Mouse (Mus musculus) lung, embryonic 14.5 days (tissue): ENCODE data around the gene Abca6. TPM values are rescaled to one million over a fixed set of nuclear protein-coding genes. Genes with fewer than 3 reads are reported as not detected.
A peak's percentile ranks its signal among the peaks of the same experiment; 100 is the strongest.

ENCODE experiments used
- ATAC-seq: fragments of 200-750 bp; cut with Nextera tagmentation; 2 replicates; pipeline ENCODE4 v1.8.0; 2017; ENCODE audit warnings: mild to moderate bottlenecking, moderate TSS enrichment, moderate library complexity; ENCODE audit not compliant: insufficient read depth
- DNase-seq: peaks from one replicate; pipeline ENCODE4 v3.0.0-alpha.2; 2015
- H3K27ac ChIP-seq: fragments of 300-500 bp; sonication (generic); 2 replicates; pipeline ENCODE4 v1.5.1; 2014; ENCODE audit warnings: low read depth, mild to moderate bottlenecking, moderate library complexity
- H3K27me3 ChIP-seq: fragments of 300-500 bp; sonication (generic); 2 replicates; pipeline ENCODE4 v1.6.1; 2014; ENCODE audit warnings: low read length, control low read depth; ENCODE audit not compliant: insufficient read depth
- H3K36me3 ChIP-seq: fragments of 300-500 bp; sonication (generic); 2 replicates; pipeline ENCODE4 v1.6.1; 2014; ENCODE audit warnings: control low read depth; ENCODE audit not compliant: insufficient read depth
- H3K4me1 ChIP-seq: fragments of 300-500 bp; sonication (generic); 2 replicates; pipeline ENCODE4 v1.6.1; 2014; ENCODE audit warnings: antibody characterized with exemption, control low read depth; ENCODE audit not compliant: insufficient read depth
- H3K4me2 ChIP-seq: fragments of 300-500 bp; sonication (generic); 2 replicates; pipeline ENCODE4 v1.6.1; 2014; ENCODE audit warnings: mild to moderate bottlenecking
- H3K4me3 ChIP-seq: fragments of 300-500 bp; sonication (generic); 2 replicates; pipeline ENCODE4 v1.5.1; 2014; ENCODE audit warnings: low read depth, low read length
- H3K9ac ChIP-seq: fragments of 300-500 bp; sonication (generic); 2 replicates; pipeline ENCODE4 v1.6.1; 2014
- H3K9me3 ChIP-seq: fragments of 300-500 bp; sonication (generic); 2 replicates; pipeline ENCODE4 v1.6.1; 2016; ENCODE audit warnings: low read depth, low read length, control low read depth
- CTCF ChIP-seq: IDR thresholded peaks from 2 replicates; pipeline ENCODE4 v1.5.1; 2016; ENCODE audit warnings: antibody characterized with exemption, low read depth
- WGBS: fragments of 180-500 bp; shearing (Covaris S2); extraction: QIAGEN DNeasy Blood & Tissue Kit; methylation state at CpG from one replicate; pipeline ENCODE4 v1.1.7; 2014; 5-methylcytosine and 5-hydroxymethylcytosine counted together
- polyA plus RNA-seq: library from polyadenylated mRNA; unstranded; fragments of >200 nt; fragmentation: Nextera tagmentation; extraction: Ambion mirVana; gene quantifications from 2 replicates; pipeline ENCODE4 v1.2.1, GENCODE M21; 2014

The Abca6 gene
- polyA plus RNA-seq, 1 experiment from 2014 or later = 2.2 TPM

GRCm38 (mm10) chr11:110284185-110284787 lies 32.7 kb upstream of the Abca6 start:
- no peak for ATAC-seq
- Histone ChIP-seq H3K4me3 (no peak overlapping the region), H3K9ac (no peak overlapping the region), H3K27ac (no peak overlapping the region), H3K9me3 (no peaks in the 10 kb centered on the region), H3K4me2 (no peak overlapping the region), H3K36me3 (no peaks in the 10 kb centered on the region), H3K27me3 (no peaks in the 10 kb centered on the region), H3K4me1 (no peaks in the 10 kb centered on the region)
- DNase-seq = no peak
- WGBS = 66% methylated on average over 9 of the region's 9 CpGs
- TF ChIP-seq CTCF = no peak

- ATAC-seq = 0 out of 2 replicates have a peak, but pooled peaks have one; percentile 52
- peak; percentile 45 for DNase-seq
- Histone ChIP-seq H3K9ac (no peak overlapping the region), H3K9me3 (no peaks in the 10 kb centered on the region), H3K4me3 (no peak overlapping the region), H3K36me3 (no peaks in the 10 kb centered on the region), H3K4me2 (peak overlapping the region; percentile 13; the same call in 1 of the 2 replicates), H3K27ac (no peak overlapping the region), H3K4me1 (no peaks in the 10 kb centered on the region), H3K27me3 (no peaks in the 10 kb centered on the region)
- no peak for TF ChIP-seq CTCF
- WGBS = 56% methylated on average over 3 of the region's 3 CpGs
These were observed 23.2 kb upstream of the Abca6 start for GRCm38 (mm10) chr11:110274794-110275193.

- Histone ChIP-seq H3K27me3 (no peaks in the 10 kb centered on the region), H3K36me3 (no peaks in the 10 kb centered on the region), H3K9me3 (no peaks in the 10 kb centered on the region), H3K4me1 (no peaks in the 10 kb centered on the region), H3K27ac (no peak overlapping the region), H3K4me3 (no peak overlapping the region), H3K4me2 (no peak overlapping the region), H3K9ac (no peak overlapping the region)
- TF ChIP-seq CTCF = peak; percentile 88
- DNase-seq = peak; percentile 94
- WGBS = 3% methylated on average over 5 of the region's 5 CpGs
- ATAC-seq = peak; percentile 70
These were observed 20.2 kb upstream of the Abca6 start for GRCm38 (mm10) chr11:110271745-110272144.

GRCm38 (mm10) chr11:110268244-110268844 lies 16.8 kb upstream of the Abca6 start:
- peak; percentile 96 for DNase-seq
- H3K9ac ChIP-seq = 0 out of 2 replicates have a peak overlapping the region, but pooled peaks have one; percentile 14
- H3K9me3 ChIP-seq = no peaks in the 10 kb centered on the region
- no peak overlapping the region for H3K4me3 ChIP-seq
- TF ChIP-seq CTCF = peak; percentile 99
- H3K36me3 ChIP-seq = no peaks in the 10 kb centered on the region
- no peaks in the 10 kb centered on the region for H3K4me1 ChIP-seq
- ATAC-seq = peak; percentile 69
- H3K4me2 ChIP-seq = no peak overlapping the region
- H3K27me3 ChIP-seq = no peaks in the 10 kb centered on the region
- WGBS = 38% methylated on average over 8 of the region's 8 CpGs
- no peak overlapping the region for H3K27ac ChIP-seq

- no peak for TF ChIP-seq CTCF
These were observed 15.7 kb upstream of the Abca6 start for GRCm38 (mm10) chr11:110267232-110267631.

GRCm38 (mm10) chr11:110266757-110267156 lies 15.2 kb upstream of the Abca6 start:
- ATAC-seq (no peak), DNase-seq (peak; percentile 24)
- H3K9me3 ChIP-seq = no peaks in the 10 kb centered on the region
- H3K27ac ChIP-seq = no peak overlapping the region
- no peak overlapping the region for H3K9ac ChIP-seq
- H3K4me2 ChIP-seq = no peak overlapping the region
- H3K27me3 ChIP-seq = no peaks in the 10 kb centered on the region
- H3K4me1 ChIP-seq = no peaks in the 10 kb centered on the region
- no peak for TF ChIP-seq CTCF
- no peaks in the 10 kb centered on the region for H3K36me3 ChIP-seq
- no peak overlapping the region for H3K4me3 ChIP-seq
- WGBS = 86% methylated on average over 11 of the region's 11 CpGs

More at GRCm38 (mm10) chr11:110267232-110267631, 15.7 kb upstream of the Abca6 start:
- H3K27ac ChIP-seq = no peak overlapping the region
- no peaks in the 10 kb centered on the region for H3K9me3 ChIP-seq
- H3K4me2 ChIP-seq = no peak overlapping the region
- H3K36me3 ChIP-seq = no peaks in the 10 kb centered on the region
- ATAC-seq (no peak), DNase-seq (no peak)
- no peaks in the 10 kb centered on the region for H3K27me3 ChIP-seq
- H3K9ac ChIP-seq = no peak overlapping the region
- no peak overlapping the region for H3K4me3 ChIP-seq
- WGBS = 89% methylated on average over 6 of the region's 6 CpGs
- H3K4me1 ChIP-seq = no peaks in the 10 kb centered on the region

- Histone ChIP-seq H3K36me3 (no peaks in the 10 kb centered on the region), H3K27me3 (no peaks in the 10 kb centered on the region), H3K4me1 (no peaks in the 10 kb centered on the region), H3K27ac (no peak overlapping the region), H3K9ac (no peak overlapping the region), H3K9me3 (0 out of 2 replicates have a peak, but pooled peaks cover 4% of the 10 kb centered on the region), H3K4me2 (no peak overlapping the region), H3K4me3 (no peak overlapping the region)
- no peak for TF ChIP-seq CTCF
- 73% methylated on average over 3 of the region's 3 CpGs for WGBS
- ATAC-seq (no peak), DNase-seq (no peak)
These were observed 10.3 kb upstream of the Abca6 start for GRCm38 (mm10) chr11:110261867-110262266.
